Mouse (Mus musculus): ENCODE measurements around the gene Ppfibp2.

DNA sequence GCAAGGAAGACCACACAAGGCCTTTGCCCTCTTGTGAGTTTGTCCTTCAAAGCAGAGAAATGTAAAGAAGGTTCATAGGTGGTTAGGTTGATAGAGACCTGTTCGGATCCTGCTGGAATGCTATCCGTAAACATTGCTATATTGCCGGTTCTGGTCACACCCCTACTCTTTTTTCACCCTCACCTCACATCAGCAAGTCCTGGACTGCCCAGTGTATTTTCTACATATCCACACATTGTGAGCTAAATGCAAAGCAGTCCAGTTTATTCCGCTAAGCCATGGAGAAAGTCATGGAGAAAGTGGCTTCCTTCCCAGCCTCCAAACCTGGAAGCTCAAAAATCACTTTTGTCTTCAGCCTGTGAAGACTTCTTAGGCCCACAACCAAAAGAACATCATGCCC, 154.7 kb downstream of the Ppfibp2 start:
- TF ChIP-seq CTCF (IDR thresholded peaks at IDR 0.05; ENCODE audit: low read depth, low read length) (no peak), GATA2 (IDR thresholded peaks at IDR 0.05; ENCODE audit: borderline replicate concordance, low read depth, low read length) (no peak), TAL1 (conservative IDR thresholded peaks at IDR 0.05; ENCODE audit: low read depth, low read length) (no peak)
